Mouse (Mus musculus) midbrain, embryonic 13.5 days (tissue): ENCODE data around the gene Sort1. TPM values are rescaled to one million over a fixed set of nuclear protein-coding genes. Genes with fewer than 3 reads are reported as not detected.

Source experiments
- ATAC-seq: fragments of 200-750 bp; cut with Nextera tagmentation; 2 replicates; pipeline ENCODE4 v1.8.0; 2017; ENCODE audit warnings: mild to moderate bottlenecking, moderate TSS enrichment, moderate library complexity
- H3K27ac ChIP-seq: fragments of 300-500 bp; sonication (generic); 2 replicates; pipeline ENCODE4 v1.5.1; 2015; ENCODE audit warnings: inconsistent platforms, mild to moderate bottlenecking, moderate library complexity
- H3K27me3 ChIP-seq: fragments of 300-500 bp; sonication (generic); 2 replicates; pipeline ENCODE4 v1.6.1; 2015; ENCODE audit warnings: mild to moderate bottlenecking, inconsistent platforms
- H3K36me3 ChIP-seq: fragments of 300-500 bp; sonication (generic); 2 replicates; pipeline ENCODE4 v1.6.1; 2015; ENCODE audit warnings: mild to moderate bottlenecking, inconsistent platforms
- H3K4me1 ChIP-seq: fragments of 300-500 bp; sonication (generic); replicated peaks from 2 replicates; pipeline ENCODE4 v1.6.1; 2015; ENCODE audit warnings: inconsistent platforms
- H3K4me2 ChIP-seq: fragments of 300-500 bp; sonication (generic); replicated peaks from 2 replicates; pipeline ENCODE4 v1.6.1; 2015; ENCODE audit warnings: moderate library complexity, mild to moderate bottlenecking, inconsistent platforms
- H3K4me3 ChIP-seq: fragments of 300-500 bp; sonication (generic); replicated peaks from 2 replicates; pipeline ENCODE4 v1.5.1; 2015; ENCODE audit warnings: mild to moderate bottlenecking, inconsistent platforms
- H3K9ac ChIP-seq: fragments of 300-500 bp; sonication (generic); replicated peaks from 2 replicates; pipeline ENCODE4 v1.6.1; 2015; ENCODE audit warnings: mild to moderate bottlenecking, inconsistent platforms
- H3K9me3 ChIP-seq: fragments of 300-500 bp; sonication (generic); 2 replicates; pipeline ENCODE4 v1.6.1; 2016; ENCODE audit warnings: mild to moderate bottlenecking, inconsistent platforms
- WGBS: fragments of 180-500 bp; shearing (Covaris S2); methylation state at CpG from one replicate; pipeline ENCODE4 v1.1.7; 2015; 5-methylcytosine and 5-hydroxymethylcytosine counted together
- polyA plus RNA-seq: library from polyadenylated mRNA; unstranded; fragments of >200 nt; fragmentation: Nextera tagmentation; extraction: Ambion mirVana; gene quantifications from 2 replicates; pipeline ENCODE4 v1.2.1, GENCODE M21; 2015

The Sort1 gene
- polyA plus RNA-seq, 1 experiment from 2014 or later, result 18.3 TPM

DNA sequence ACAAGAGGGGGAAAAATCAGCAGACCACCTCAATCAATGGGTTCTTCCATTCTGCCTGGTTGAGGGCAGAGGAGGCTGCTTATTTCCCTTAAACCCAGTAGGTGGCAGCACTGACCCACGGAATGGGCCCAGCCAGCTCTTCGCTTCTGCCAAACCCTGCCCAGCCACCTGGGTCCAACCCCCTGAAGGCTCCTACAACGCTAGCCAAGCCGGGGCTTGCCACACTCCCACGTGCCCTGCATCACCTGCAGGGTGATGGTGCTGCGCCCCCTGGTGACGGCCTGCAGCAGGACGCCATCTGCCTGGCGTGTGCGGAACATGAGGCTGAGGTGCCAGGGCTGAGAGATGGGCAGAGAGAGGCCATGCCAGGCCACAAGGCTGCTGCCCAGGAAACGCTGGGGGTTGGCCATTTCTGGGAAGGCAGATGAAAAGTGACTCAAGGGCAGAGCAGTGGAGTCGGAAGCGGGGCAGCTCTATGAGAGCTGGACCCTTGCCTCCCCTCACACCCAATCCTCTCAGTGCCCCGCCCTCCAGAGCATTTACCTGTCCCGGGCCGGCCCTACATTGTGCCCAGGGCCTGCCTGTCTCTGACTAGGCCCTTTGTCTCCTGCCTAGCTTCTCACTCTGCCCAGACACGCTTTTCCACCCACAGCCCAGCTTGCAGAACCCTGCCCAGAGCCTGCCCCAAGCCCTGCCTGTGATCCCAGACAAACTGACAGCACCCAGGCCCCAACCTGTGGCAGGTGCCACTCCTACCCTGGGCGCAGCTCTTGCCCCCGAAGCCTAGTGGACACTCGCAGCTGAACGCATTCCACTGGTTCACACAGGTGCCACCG lies 118.0 kb downstream of the Sort1 start:
- peaks cover 41% of the 10 kb centered on the region for H3K4me1 ChIP-seq
- 39% methylated on average over 21 of the region's 22 CpGs for WGBS
- H3K4me2 ChIP-seq, result no peak overlapping the region; the same call in 1 of the 2 replicates
- H3K27ac ChIP-seq, result peak overlapping the region; percentile 61
- peak; percentile 88 for ATAC-seq
- H3K9ac ChIP-seq, result peak overlapping the region; percentile 21
- H3K4me3 ChIP-seq, result no peak overlapping the region
- H3K36me3 ChIP-seq, result peaks cover 95% of the 10 kb centered on the region
- H3K27me3 ChIP-seq, result no peaks in the 10 kb centered on the region
- H3K9me3 ChIP-seq, result no peaks in the 10 kb centered on the region

DNA sequence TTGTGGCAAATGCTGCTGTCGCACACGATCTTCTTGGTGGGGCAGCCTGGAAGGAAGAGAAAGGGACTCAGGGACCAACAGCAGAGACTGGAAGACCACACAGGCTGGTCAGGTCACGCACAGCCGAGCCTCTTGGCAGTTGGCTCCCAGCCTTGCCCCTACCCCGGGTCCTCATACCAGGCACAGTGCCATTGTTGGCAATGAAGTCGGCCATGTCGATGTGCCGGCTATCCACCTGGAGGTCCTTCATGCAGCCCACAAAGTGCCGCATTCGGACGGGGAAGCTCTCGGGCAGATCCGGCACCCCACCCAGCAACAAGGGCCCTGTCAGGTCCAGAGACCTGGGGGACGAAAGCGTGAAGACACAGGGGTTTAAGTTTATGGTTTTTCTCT lies 118.6 kb downstream of the Sort1 start:
- Histone ChIP-seq H3K4me3 (no peak overlapping the region), H3K9ac (peak overlapping the region; percentile 21; the same call in 1 of the 2 replicates), H3K9me3 (no peaks in the 10 kb centered on the region), H3K27me3 (no peaks in the 10 kb centered on the region), H3K4me2 (no peak overlapping the region), H3K36me3 (peaks cover 95% of the 10 kb centered on the region), H3K4me1 (peaks cover 46% of the 10 kb centered on the region), H3K27ac (peak overlapping the region; percentile 61)
- no peak for ATAC-seq
- 81% methylated on average over 15 of the region's 15 CpGs for WGBS

GRCm38 (mm10) chr3:108405536-108406305 lies 121.8 kb downstream of the Sort1 start:
- 15% methylated on average over 14 of the region's 14 CpGs for WGBS
- H3K36me3 ChIP-seq, result peaks cover 84% of the 10 kb centered on the region

GRCm38 (mm10) chr3:108406306-108406885 lies 122.5 kb downstream of the Sort1 start:
- peaks cover 77% of the 10 kb centered on the region for H3K36me3 ChIP-seq
- 74% methylated on average over 24 of the region's 24 CpGs for WGBS
- peak overlapping the region; percentile 85 for H3K27ac ChIP-seq
- no peak for ATAC-seq
- peaks cover 81% of the 10 kb centered on the region for H3K4me1 ChIP-seq
- H3K9me3 ChIP-seq, result no peaks in the 10 kb centered on the region
- H3K9ac ChIP-seq, result peak overlapping the region; percentile 59
- H3K27me3 ChIP-seq, result no peaks in the 10 kb centered on the region
- no peak overlapping the region for H3K4me3 ChIP-seq
- H3K4me2 ChIP-seq, result peak overlapping the region; percentile 39

More at GRCm38 (mm10) chr3:108405536-108406305, 121.8 kb downstream of the Sort1 start:
- Histone ChIP-seq H3K4me1 (peaks cover 77% of the 10 kb centered on the region), H3K4me2 (peak overlapping the region; percentile 39), H3K27me3 (no peaks in the 10 kb centered on the region), H3K9me3 (no peaks in the 10 kb centered on the region), H3K27ac (peak overlapping the region; percentile 85), H3K4me3 (no peak overlapping the region), H3K9ac (peak overlapping the region; percentile 59)
- peak; percentile 16 for ATAC-seq

DNA sequence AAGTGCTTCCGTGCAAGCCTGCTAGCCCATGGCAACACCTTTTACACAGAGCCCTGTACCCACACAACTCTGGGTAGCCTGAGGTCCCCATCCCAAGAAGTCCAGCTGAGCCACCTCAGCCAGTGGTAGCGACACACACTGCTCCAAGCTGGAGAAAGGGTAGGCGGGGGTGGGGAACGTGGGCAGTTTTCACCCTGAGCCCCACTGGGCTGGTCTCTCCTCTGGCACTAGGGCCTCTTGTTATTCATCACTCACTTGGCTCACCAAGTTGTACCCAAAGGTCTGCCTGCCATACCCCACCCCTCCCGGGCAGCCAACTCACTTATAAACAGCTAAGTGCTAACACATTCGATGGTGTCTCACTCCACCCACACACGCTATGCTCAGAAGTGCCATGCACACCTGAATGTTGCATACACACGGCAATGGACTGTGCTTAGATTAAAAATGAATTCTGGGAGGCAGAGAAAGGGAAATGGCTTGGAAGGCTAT lies 124.7 kb downstream of the Sort1 start:
- Histone ChIP-seq H3K4me1 (peaks cover 89% of the 10 kb centered on the region), H3K9me3 (peaks cover 1% of the 10 kb centered on the region; the same call in 1 of the 2 replicates), H3K27ac (0 out of 2 replicates have a peak overlapping the region, but pooled peaks have one; percentile 32), H3K4me2 (peak overlapping the region; percentile 69), H3K27me3 (no peaks in the 10 kb centered on the region), H3K36me3 (peaks cover 74% of the 10 kb centered on the region), H3K9ac (peak overlapping the region; percentile 36; the same call in 1 of the 2 replicates), H3K4me3 (no peak overlapping the region)
- 89% methylated on average over 8 of the region's 8 CpGs for WGBS
- no peak for ATAC-seq

DNA sequence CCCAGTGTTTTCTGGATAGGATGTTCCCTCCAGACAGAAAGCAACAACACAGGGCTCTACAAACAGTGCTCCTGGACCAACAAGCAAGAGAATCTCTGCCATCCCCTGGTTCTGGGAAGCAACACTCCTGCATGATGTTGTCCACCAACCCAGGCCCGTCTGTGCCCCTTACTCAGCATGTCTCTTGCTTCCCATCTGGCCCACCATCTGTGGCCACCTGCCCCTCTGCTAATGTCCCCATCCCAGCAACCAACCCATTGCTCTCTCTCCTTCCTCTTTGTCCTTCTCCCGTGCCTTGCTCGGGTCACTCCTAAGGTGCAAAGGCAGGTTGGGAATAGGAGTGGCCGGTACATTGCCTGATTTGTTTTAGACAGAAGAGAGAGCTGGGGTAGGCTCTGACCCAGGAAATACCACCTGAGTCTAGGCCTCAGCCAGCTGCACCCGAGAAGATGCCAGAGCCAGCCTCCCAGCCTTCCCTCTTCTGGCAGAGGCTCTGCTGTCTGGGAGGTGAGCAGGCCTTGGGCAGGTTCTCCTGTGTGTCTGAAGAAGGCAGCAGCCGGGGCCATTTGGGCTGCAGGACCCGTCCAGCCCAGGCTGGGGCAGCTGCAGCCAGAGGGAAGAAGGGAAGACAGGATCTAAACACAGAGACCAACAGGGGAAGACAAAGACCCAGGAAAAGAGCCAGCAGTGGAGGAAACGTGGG lies 125.9 kb downstream of the Sort1 start:
- H3K27ac ChIP-seq, result peak overlapping the region; percentile 98
- no peaks in the 10 kb centered on the region for H3K27me3 ChIP-seq
- peaks cover 95% of the 10 kb centered on the region for H3K4me1 ChIP-seq
- WGBS, result 10% methylated on average over 8 of the region's 8 CpGs
- H3K9ac ChIP-seq, result peak overlapping the region; percentile 91
- H3K36me3 ChIP-seq, result peaks cover 74% of the 10 kb centered on the region
- peaks cover 8% of the 10 kb centered on the region; the same call in 1 of the 2 replicates for H3K9me3 ChIP-seq
- H3K4me3 ChIP-seq, result peak overlapping the region; percentile 45
- peak; percentile 2; the same call in 1 of the 2 replicates for ATAC-seq
- H3K4me2 ChIP-seq, result peak overlapping the region; percentile 69

GRCm38 (mm10) chr3:108410359-108410714 lies 126.5 kb downstream of the Sort1 start:
- ATAC-seq, result peak; percentile 43
- peaks cover 8% of the 10 kb centered on the region; the same call in 1 of the 2 replicates for H3K9me3 ChIP-seq
- peak overlapping the region; percentile 45 for H3K4me3 ChIP-seq
- peaks cover 93% of the 10 kb centered on the region for H3K4me1 ChIP-seq
- peak overlapping the region; percentile 98 for H3K27ac ChIP-seq
- H3K27me3 ChIP-seq, result no peaks in the 10 kb centered on the region
- WGBS, result 2% methylated on average over 5 of the region's 5 CpGs
- H3K9ac ChIP-seq, result peak overlapping the region; percentile 91
- peaks cover 70% of the 10 kb centered on the region for H3K36me3 ChIP-seq
- H3K4me2 ChIP-seq, result peak overlapping the region; percentile 69

Other genes with a start within 250 kb of the Sort1 start
- 13.8 and 14.2 TPM in 2 replicates for gene Gstm4, start 239.2 kb upstream of the Sort1 start, polyA plus RNA-seq
- 53.6 and 54.5 TPM in 2 replicates for gene Ampd2, start 197.4 kb upstream of the Sort1 start, polyA plus RNA-seq
- gene Gnat2, start 191.3 kb upstream of the Sort1 start, polyA plus RNA-seq, result 0.43 and 0.48 TPM in 2 replicates
- gene Gnai3, start 137.9 kb upstream of the Sort1 start, polyA plus RNA-seq, result 148 and 152 TPM in 2 replicates
- 2.0 and 2.1 TPM in 2 replicates for gene Gpr61, start 129.2 kb upstream of the Sort1 start, polyA plus RNA-seq
- 9.9 and 11.0 TPM in 2 replicates for gene Amigo1, start 97.7 kb upstream of the Sort1 start, polyA plus RNA-seq
- 4.3 and 5.6 TPM in 2 replicates for gene Cyb561d1, start 82.9 kb upstream of the Sort1 start, polyA plus RNA-seq
- gene Atxn7l2, start 73.1 kb upstream of the Sort1 start, polyA plus RNA-seq, result 27.8 and 28.8 TPM in 2 replicates
- 0.92 and 0.95 TPM in 2 replicates for gene Sypl2, start 57.4 kb upstream of the Sort1 start, polyA plus RNA-seq
- 242 and 257 TPM in 2 replicates for gene Psma5, start 27.2 kb upstream of the Sort1 start, polyA plus RNA-seq
- not detected in 2 replicates for gene Mybphl, start 80.8 kb downstream of the Sort1 start, polyA plus RNA-seq
- 23.7 and 25.4 TPM in 2 replicates for gene Psrc1, start 99.8 kb downstream of the Sort1 start, polyA plus RNA-seq
- gene Celsr2, start 131.5 kb downstream of the Sort1 start, polyA plus RNA-seq, result 56.5 and 65.5 TPM in 2 replicates
- 208 and 216 TPM in 2 replicates for gene Sars, start 161.1 kb downstream of the Sort1 start, polyA plus RNA-seq